Mouse (Mus musculus) lung, adult 2 months (tissue): ENCODE measurements around the gene Zfp385b. TPM values are rescaled to one million over a fixed set of nuclear protein-coding genes. Genes with fewer than 3 reads are reported as not detected.

Experiments
- DNase-seq: peaks from one replicate; pipeline ENCODE4 v3.0.0; 2022
- H3K4me1 ChIP-seq: fragments of 200-500 bp; 2 replicates; pipeline ENCODE4 v1.6.1; 2011; ENCODE audit warnings: low read length; ENCODE audit not compliant: control insufficient read depth, insufficient read depth
- H3K4me3 ChIP-seq: fragments of 200-500 bp; replicated peaks from 2 replicates; pipeline ENCODE3; 2011; ENCODE audit warnings: low read depth, mild to moderate bottlenecking, control low read depth, low read length; ENCODE audit errors: extremely low read depth
- CTCF ChIP-seq: fragments of 200-500 bp; IDR thresholded peaks from 2 replicates; pipeline ENCODE4 v1.5.1; 2011; ENCODE audit warnings: mild to moderate bottlenecking, low read length, control low read depth; ENCODE audit not compliant: insufficient read depth
- POLR2A ChIP-seq: fragments of 200-500 bp; IDR thresholded peaks from 2 replicates; pipeline ENCODE4 v1.6.1; 2011; ENCODE audit warnings: low read depth, mild to moderate bottlenecking, control low read depth, low read length, borderline replicate concordance; ENCODE audit errors: extremely low read depth
- WGBS: fragments of 180-500 bp; shearing (Covaris S2); methylation state at CpG from one replicate; pipeline ENCODE4 v1.1.7; 2018; 5-methylcytosine and 5-hydroxymethylcytosine counted together
- polyA plus RNA-seq: library from polyadenylated mRNA; depleted of rRNA; stranded (reverse); fragments of >200 nt; gene quantifications from 2 replicates; pipeline ENCODE4 v1.2.3, GENCODE M21; 2012

Zfp385b gene
- polyA plus RNA-seq, 1 experiment: 5.2 TPM

DNA sequence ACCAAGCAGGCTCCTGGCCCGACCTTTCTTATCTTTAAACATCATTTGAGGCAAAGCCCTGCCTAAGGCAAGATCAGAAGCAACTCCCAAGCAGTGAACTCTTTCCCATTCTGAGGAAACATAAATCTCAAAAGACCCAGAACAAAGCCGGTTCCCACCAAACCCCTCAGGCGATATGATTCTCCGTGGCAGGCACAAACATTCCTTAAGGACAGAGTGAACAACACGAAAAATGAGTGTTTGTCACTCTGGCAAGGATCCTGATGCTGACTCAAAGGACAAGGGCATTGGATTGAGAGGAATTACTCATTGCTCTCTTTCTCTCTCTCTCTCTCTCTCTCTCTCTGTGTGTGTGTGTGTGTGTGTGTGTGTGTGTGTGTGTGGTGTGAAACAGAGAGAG, 105.6 kb downstream of the Zfp385b start:
- WGBS: 39% methylated on average over 5 of the region's 5 CpGs
- no peaks in the 10 kb centered on the region for H3K4me1 ChIP-seq
- DNase-seq: no peak
- no peak overlapping the region for H3K4me3 ChIP-seq
- no peak for TF ChIP-seq CTCF
- TF ChIP-seq POLR2A: no peak

DNA sequence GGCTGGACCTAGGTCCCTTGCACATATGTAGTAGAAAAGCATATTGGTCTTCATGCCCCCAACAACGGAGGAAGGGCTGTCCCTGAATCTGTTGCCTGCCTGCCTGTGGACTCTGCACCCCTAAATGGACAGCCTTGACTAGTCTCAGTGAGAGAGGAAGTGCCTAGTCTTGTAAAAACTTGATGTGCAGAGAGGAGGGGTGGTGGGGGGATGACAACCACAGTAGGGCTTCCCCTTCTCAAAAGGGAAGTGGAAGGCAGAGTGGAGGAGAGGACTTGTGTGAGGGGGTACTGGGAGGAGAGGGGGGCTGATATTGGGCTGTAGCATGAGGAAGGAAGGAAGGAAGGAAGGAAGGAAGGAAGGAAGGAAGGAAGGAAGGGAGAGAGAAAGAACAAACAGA, 107.7 kb downstream of the Zfp385b start:
- Histone ChIP-seq H3K4me3 (no peak overlapping the region), H3K4me1 (no peaks in the 10 kb centered on the region)
- TF ChIP-seq CTCF (no peak), POLR2A (no peak)
- no peak for DNase-seq
- 88% methylated on average over 1 of the region's 1 CpGs for WGBS

DNA sequence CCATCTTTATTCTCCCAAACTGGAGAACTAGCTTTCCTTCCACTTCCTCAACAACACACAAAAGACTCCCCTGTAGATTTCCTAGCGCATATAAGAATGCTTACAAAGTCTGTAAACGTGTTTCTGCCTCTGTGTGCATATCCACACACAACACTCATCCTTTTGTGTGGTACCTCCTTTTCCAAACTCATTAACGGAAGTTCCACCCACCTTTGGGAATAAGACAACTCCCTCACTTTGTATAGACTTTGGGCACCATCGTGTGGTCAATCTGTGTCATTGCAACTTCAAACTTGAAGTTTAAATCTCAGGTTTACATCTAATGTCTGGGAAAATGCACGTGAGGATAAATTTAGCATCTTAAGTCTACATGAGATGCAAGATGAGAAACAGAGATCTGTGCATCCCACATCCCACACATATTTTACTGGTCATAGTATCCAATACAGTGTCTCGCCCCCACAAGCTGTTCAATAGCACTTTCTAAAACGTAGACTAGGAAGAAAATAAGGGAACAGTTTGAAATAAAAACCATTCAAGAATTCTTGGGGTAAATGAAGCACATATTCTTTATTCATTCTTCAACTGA, 110.1 kb downstream of the Zfp385b start:
- WGBS: 26% methylated on average over 7 of the region's 7 CpGs
- peak; percentile 6 for DNase-seq
- Histone ChIP-seq H3K4me1 (no peaks in the 10 kb centered on the region), H3K4me3 (no peak overlapping the region)
- 0 out of 2 replicates have a peak, but pooled peaks have one; percentile 15 for TF ChIP-seq CTCF
- no peak for TF ChIP-seq POLR2A

DNA sequence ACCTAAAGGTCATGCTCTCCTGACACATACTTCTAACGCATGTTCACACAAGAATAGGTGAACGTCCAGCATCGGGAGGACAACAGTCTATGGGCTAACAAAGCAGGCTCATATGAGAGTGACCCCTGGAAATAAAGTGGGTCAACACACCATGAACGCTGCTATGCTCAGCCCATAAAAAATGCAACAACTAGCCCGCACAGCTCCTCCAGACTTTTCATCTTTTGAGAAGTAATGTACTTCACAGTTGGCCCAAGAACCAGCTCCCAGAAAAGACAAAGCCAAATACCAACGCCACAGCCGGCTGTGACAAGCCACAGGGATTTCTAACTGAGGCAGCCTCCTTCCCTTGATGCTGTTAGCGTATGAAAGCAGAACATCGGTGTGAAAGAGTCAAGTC, 112.3 kb downstream of the Zfp385b start:
- Histone ChIP-seq H3K4me1 (no peaks in the 10 kb centered on the region), H3K4me3 (no peak overlapping the region)
- no peak for TF ChIP-seq CTCF
- TF ChIP-seq POLR2A: no peak
- no peak for DNase-seq
- 74% methylated on average over 9 of the region's 9 CpGs for WGBS

DNA sequence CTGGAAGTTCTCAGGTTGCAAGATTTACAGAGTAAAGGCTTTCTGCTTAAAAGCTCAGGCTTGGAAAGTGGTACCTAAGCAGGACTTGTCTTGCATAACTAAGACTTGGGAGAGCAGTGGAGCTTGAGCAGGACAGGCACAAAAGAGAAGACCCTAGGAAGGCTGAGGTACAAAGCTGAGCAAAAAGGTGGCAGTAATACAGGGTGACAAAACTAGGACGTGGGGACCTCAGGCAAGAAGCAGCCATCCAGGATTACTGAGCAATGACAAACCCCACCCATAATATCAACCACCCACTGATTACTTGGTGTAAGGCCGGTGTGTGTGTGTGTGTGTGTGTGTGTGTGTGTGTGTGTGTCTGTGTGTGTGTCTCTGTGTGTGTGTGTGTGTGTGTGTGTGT, 114.0 kb downstream of the Zfp385b start:
- H3K4me1 ChIP-seq: no peaks in the 10 kb centered on the region
- H3K4me3 ChIP-seq: no peak overlapping the region
- DNase-seq: no peak
- WGBS: 73% methylated on average over 2 of the region's 2 CpGs
- TF ChIP-seq POLR2A (no peak), CTCF (no peak)

DNA sequence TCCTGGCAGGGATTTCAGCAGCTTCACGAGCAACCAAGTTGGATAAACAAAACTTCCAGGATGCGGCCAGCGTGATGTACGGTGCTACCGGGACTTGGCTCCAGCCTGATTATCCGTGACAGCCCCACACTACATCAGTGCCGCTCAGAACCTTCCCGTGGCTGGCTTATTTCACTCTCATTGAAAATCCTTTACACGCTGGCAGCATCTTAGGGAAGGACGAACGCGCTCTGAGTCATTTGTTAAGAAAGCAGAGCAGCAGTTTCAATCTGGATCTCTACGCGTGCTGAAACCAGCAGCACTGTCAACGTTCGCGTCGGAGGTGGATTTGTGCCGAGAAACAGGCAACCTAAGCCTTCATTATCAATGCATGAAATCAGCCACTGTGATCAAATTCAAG, 116.4 kb downstream of the Zfp385b start:
- no peak for DNase-seq
- TF ChIP-seq CTCF (no peak), POLR2A (no peak)
- H3K4me1 ChIP-seq: no peaks in the 10 kb centered on the region
- 22% methylated on average over 19 of the region's 19 CpGs for WGBS
- no peak overlapping the region for H3K4me3 ChIP-seq

DNA sequence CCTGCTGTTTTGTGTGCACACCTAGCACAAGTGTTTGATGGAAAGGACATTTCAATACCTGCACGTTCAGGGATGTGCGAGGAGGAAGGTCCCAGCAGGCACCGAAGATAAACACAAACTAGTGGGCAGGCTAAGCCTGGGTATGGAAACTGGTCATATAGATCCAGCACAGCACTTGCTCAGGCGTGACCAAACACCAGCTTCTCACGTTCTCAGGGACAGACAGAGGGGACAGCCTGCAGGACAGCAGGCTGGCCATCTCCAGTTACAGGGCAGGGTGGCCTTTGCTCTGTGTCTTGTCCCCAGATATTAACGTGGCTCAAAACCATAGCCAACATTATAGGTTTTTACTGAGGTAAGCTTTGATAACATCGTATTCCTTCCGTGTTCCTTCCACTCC, 128.3 kb downstream of the Zfp385b start:
- no peaks in the 10 kb centered on the region for H3K4me1 ChIP-seq
- TF ChIP-seq POLR2A (no peak), CTCF (no peak)
- 72% methylated on average over 8 of the region's 8 CpGs for WGBS
- H3K4me3 ChIP-seq: no peak overlapping the region
- DNase-seq: no peak

DNA sequence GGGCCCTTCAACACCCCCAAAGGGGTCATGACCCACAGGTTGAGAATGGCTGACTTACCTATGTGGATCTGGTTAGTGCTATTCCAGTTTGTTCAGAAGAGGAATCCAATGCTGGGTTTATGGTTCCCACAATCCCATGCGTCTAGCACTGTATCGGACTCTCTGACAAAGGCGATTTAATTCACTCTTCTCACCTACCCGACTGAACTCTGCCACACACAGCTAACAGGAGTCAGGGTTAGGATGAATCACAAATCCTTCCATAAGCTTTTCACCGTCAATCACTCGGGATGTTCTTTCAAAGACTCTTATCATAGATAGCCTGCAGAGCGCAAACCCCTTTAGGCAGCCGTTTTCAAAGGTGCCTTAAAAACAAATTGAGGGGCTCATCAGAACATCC, 129.1 kb downstream of the Zfp385b start:
- no peak for TF ChIP-seq POLR2A
- TF ChIP-seq CTCF: no peak
- DNase-seq: no peak
- no peak overlapping the region for H3K4me3 ChIP-seq
- WGBS: 64% methylated on average over 8 of the region's 8 CpGs
- H3K4me1 ChIP-seq: no peaks in the 10 kb centered on the region

DNA sequence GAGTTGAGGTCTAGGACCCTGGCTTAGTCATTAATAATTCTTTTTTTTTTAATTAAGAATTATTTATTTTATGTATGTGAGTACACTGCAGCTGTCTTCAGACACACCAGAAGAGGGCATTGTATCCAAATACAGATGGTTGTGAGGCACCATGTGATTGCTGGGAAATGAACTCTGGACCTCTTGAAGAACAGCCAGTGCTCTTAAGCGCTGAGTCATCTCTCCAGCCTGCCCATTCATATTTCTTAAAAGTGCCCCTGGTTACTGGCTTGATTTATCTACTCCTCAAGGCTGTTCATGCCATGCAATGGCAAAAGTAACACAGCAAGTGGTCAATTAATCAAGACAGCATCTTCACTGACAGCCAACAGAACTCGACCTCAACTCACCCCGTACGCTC, 130.8 kb downstream of the Zfp385b start:
- no peak for DNase-seq
- 80% methylated on average over 4 of the region's 4 CpGs for WGBS
- Histone ChIP-seq H3K4me3 (no peak overlapping the region), H3K4me1 (no peaks in the 10 kb centered on the region)
- TF ChIP-seq POLR2A (no peak), CTCF (no peak)

DNA sequence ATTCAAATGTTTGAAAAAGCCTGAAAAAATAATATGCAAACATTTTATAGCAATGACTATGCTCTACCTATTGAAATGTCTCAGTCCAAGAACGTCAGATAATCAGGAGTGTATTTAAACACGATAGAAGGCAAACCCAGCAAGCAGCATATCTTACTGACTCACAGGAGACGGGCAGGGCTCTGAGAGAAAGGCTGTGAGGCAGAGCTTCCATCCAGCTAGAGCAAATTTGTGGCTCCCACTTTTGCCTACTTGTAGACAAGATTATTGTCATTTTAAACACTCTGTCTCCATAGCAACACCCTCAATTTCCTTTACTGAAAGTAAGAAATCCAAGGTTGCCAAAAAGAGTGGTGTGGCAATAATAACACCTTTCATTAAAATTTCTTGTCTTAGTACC, 135.4 kb downstream of the Zfp385b start:
- WGBS: 54% methylated on average over 3 of the region's 3 CpGs
- TF ChIP-seq CTCF: no peak
- no peak for TF ChIP-seq POLR2A
- Histone ChIP-seq H3K4me1 (no peaks in the 10 kb centered on the region), H3K4me3 (no peak overlapping the region)
- DNase-seq: no peak
